Mouse (Mus musculus) myocyte (in vitro differentiated cells): ENCODE measurements around the gene Dmd.
"Not testable (repeated sequence)": the region's sequence is repeated elsewhere in the genome, so short reads cannot be mapped to it uniquely, and the experiment has no call there.

ENCODE experiments used
- CEBPB ChIP-seq: IDR thresholded peaks from 2 replicates; pipeline ENCODE4 v1.6.1; 2011; ENCODE audit warnings: mild to moderate bottlenecking, moderate library complexity; ENCODE audit not compliant: poor library complexity, insufficient read depth, severe bottlenecking
- POLR2A ChIP-seq: IDR thresholded peaks from one replicate; pipeline ENCODE4 v1.6.1; 2011; ENCODE audit warnings: low read depth, mild to moderate bottlenecking, control low read depth, moderate library complexity; ENCODE audit not compliant: insufficient read length

- TF ChIP-seq CEBPB, POLR2A: not testable (repeated sequence)
These were observed 918.8 kb downstream of the Dmd start for GRCm38 (mm10) chrX:83867469-83867868.
